Mouse (Mus musculus) adipocyte (in vitro differentiated cells): ENCODE data around the gene Sema4c.

ENCODE experiments used
- DNase-seq: peaks from one replicate; pipeline ENCODE4 v3.0.0-alpha.2; 2016; ENCODE audit warnings: low spot score

Gene Sema4c

GRCm38 (mm10) chr1:36501261-36501660 lies 56.9 kb downstream of the Sema4c start:
- peak; percentile 75 for DNase-seq
